Mouse (Mus musculus) liver, embryonic 11.5 days (tissue): ENCODE measurements around the gene Gast. TPM values are rescaled to one million over a fixed set of nuclear protein-coding genes. Genes with fewer than 3 reads are reported as not detected.

Experiments
- ATAC-seq: fragments of 200-750 bp; cut with Nextera tagmentation; replicated peaks from 2 replicates; pipeline ENCODE4 v1.8.0; 2017; ENCODE audit warnings: moderate number of reproducible peaks, mild to moderate bottlenecking, moderate TSS enrichment, moderate library complexity; ENCODE audit not compliant: low FRiP score
- DNase-seq: peaks from one replicate; pipeline ENCODE4 v3.0.0-alpha.2; 2017; ENCODE audit warnings: low spot score
- H3K27ac ChIP-seq: fragments of 300-500 bp; sonication (generic); 2 replicates; pipeline ENCODE4 v1.5.1; 2014; ENCODE audit warnings: mild to moderate bottlenecking, low read depth, low read length, control low read depth
- H3K27me3 ChIP-seq: fragments of 300-500 bp; sonication (generic); replicated peaks from 2 replicates; pipeline ENCODE4 v1.6.1; 2014; ENCODE audit warnings: low read length, mixed read lengths; ENCODE audit not compliant: control insufficient read depth, insufficient read depth
- H3K36me3 ChIP-seq: fragments of 300-500 bp; sonication (generic); 2 replicates; pipeline ENCODE4 v1.6.1; 2014; ENCODE audit warnings: mild to moderate bottlenecking, low read length, moderate library complexity, mixed read lengths; ENCODE audit not compliant: control insufficient read depth, insufficient read depth
- H3K4me1 ChIP-seq: fragments of 300-500 bp; sonication (generic); replicated peaks from 2 replicates; pipeline ENCODE4 v1.6.1; 2014; ENCODE audit warnings: low read length, mixed read lengths; ENCODE audit not compliant: control insufficient read depth, insufficient read depth
- H3K4me2 ChIP-seq: fragments of 300-500 bp; sonication (generic); 2 replicates; pipeline ENCODE4 v1.6.1; 2014; ENCODE audit warnings: mild to moderate bottlenecking, control low read depth, moderate library complexity
- H3K4me3 ChIP-seq: fragments of 300-500 bp; sonication (generic); 2 replicates; pipeline ENCODE4 v1.5.1; 2014; ENCODE audit warnings: low read depth, low read length, control low read depth
- H3K9ac ChIP-seq: fragments of 300-500 bp; sonication (generic); 2 replicates; pipeline ENCODE4 v1.6.1; 2014; ENCODE audit warnings: low read depth, low read length, control low read depth
- H3K9me3 ChIP-seq: fragments of 300-500 bp; sonication (generic); 2 replicates; pipeline ENCODE4 v1.6.1; 2016; ENCODE audit warnings: low read length, inconsistent platforms, mixed read lengths; ENCODE audit not compliant: control insufficient read depth
- WGBS: fragments of 180-500 bp; shearing (Covaris S2); extraction: QIAGEN DNeasy Blood & Tissue Kit; methylation state at CpG from one replicate; pipeline ENCODE4 v1.1.7; 2014; 5-methylcytosine and 5-hydroxymethylcytosine counted together
- polyA plus RNA-seq: library from polyadenylated mRNA; unstranded; fragments of >200 nt; fragmentation: Nextera tagmentation; extraction: Ambion mirVana; gene quantifications from 2 replicates; pipeline ENCODE4 v1.2.1, GENCODE M21; 2014

The Gast gene
- not detected in 2 replicates for polyA plus RNA-seq

GRCm38 (mm10) chr11:100333944-100334457 lies at the start of gene Gast:
Gast (plus strand) TSS chr11:100334407.
- 73% methylated on average over 6 of the region's 6 CpGs for WGBS
- DNase-seq = no peak
- no peak within 1 kb of the TSS for H3K4me3 ChIP-seq
- no peak within 1 kb of the TSS for H3K4me2 ChIP-seq
- no peaks in the 10 kb centered on the region for H3K36me3 ChIP-seq
- H3K27me3 ChIP-seq = peaks cover 5% of the 10 kb centered on the region
- H3K9ac ChIP-seq = no peak within 1 kb of the TSS
- H3K9me3 ChIP-seq = no peaks in the 10 kb centered on the region
- no peak for ATAC-seq
- no peaks in the 10 kb centered on the region for H3K4me1 ChIP-seq
- H3K27ac ChIP-seq = no peak within 1 kb of the TSS

GRCm38 (mm10) chr11:100284988-100285387 lies 49.2 kb upstream of the Gast start:
- no peaks in the 10 kb centered on the region for H3K9me3 ChIP-seq
- ATAC-seq (no peak), DNase-seq (no peak)
- H3K4me1 ChIP-seq = peaks cover 4% of the 10 kb centered on the region; the same call in 1 of the 2 replicates
- H3K36me3 ChIP-seq = no peaks in the 10 kb centered on the region
- no peak overlapping the region for H3K9ac ChIP-seq
- no peak overlapping the region for H3K27ac ChIP-seq
- no peak overlapping the region for H3K4me2 ChIP-seq
- H3K27me3 ChIP-seq = no peaks in the 10 kb centered on the region
- no peak overlapping the region for H3K4me3 ChIP-seq
- 79% methylated on average over 4 of the region's 4 CpGs for WGBS

GRCm38 (mm10) chr11:100287024-100287423 lies 47.2 kb upstream of the Gast start:
- WGBS = 50% methylated on average over 10 of the region's 10 CpGs
- ATAC-seq = no peak
- H3K9me3 ChIP-seq = no peaks in the 10 kb centered on the region

GRCm38 (mm10) chr11:100288942-100289341 lies 45.3 kb upstream of the Gast start:
- no peaks in the 10 kb centered on the region for H3K27me3 ChIP-seq
- H3K9ac ChIP-seq = no peak overlapping the region
- DNase-seq (no peak), ATAC-seq (no peak)
- H3K36me3 ChIP-seq = no peaks in the 10 kb centered on the region
- H3K27ac ChIP-seq = no peak overlapping the region
- peaks cover 16% of the 10 kb centered on the region for H3K4me1 ChIP-seq
- WGBS = 86% methylated on average over 6 of the region's 6 CpGs
- no peak overlapping the region for H3K4me2 ChIP-seq
- H3K4me3 ChIP-seq = no peak overlapping the region
- no peaks in the 10 kb centered on the region for H3K9me3 ChIP-seq

More at GRCm38 (mm10) chr11:100287024-100287423, 47.2 kb upstream of the Gast start:
- Histone ChIP-seq H3K4me2 (no peak overlapping the region), H3K36me3 (no peaks in the 10 kb centered on the region), H3K27ac (no peak overlapping the region), H3K27me3 (no peaks in the 10 kb centered on the region), H3K9ac (no peak overlapping the region), H3K4me3 (no peak overlapping the region), H3K4me1 (peaks cover 16% of the 10 kb centered on the region)
- no peak for DNase-seq

GRCm38 (mm10) chr11:100290235-100290634 lies 44.0 kb upstream of the Gast start:
- ATAC-seq = no peak
- 57% methylated on average over 5 of the region's 5 CpGs for WGBS
- DNase-seq = no peak
- H3K4me3 ChIP-seq = no peak overlapping the region
- no peak overlapping the region for H3K4me2 ChIP-seq
- H3K9me3 ChIP-seq = no peaks in the 10 kb centered on the region
- no peaks in the 10 kb centered on the region for H3K36me3 ChIP-seq
- H3K4me1 ChIP-seq = peaks cover 16% of the 10 kb centered on the region
- no peak overlapping the region for H3K27ac ChIP-seq
- no peaks in the 10 kb centered on the region for H3K27me3 ChIP-seq
- H3K9ac ChIP-seq = no peak overlapping the region

- Histone ChIP-seq H3K4me2 (no peak overlapping the region), H3K9ac (no peak overlapping the region), H3K9me3 (no peaks in the 10 kb centered on the region), H3K27ac (no peak overlapping the region), H3K4me1 (peaks cover 16% of the 10 kb centered on the region), H3K4me3 (no peak overlapping the region), H3K36me3 (no peaks in the 10 kb centered on the region), H3K27me3 (no peaks in the 10 kb centered on the region)
- DNase-seq (no peak), ATAC-seq (no peak)
- WGBS = 53% methylated on average over 6 of the region's 6 CpGs
Observed at GRCm38 (mm10) chr11:100292884-100293283, 41.3 kb upstream of the Gast start.

- H3K4me3 ChIP-seq = no peak overlapping the region
- no peaks in the 10 kb centered on the region for H3K9me3 ChIP-seq
- no peaks in the 10 kb centered on the region for H3K36me3 ChIP-seq
- ATAC-seq = 0 out of 2 replicates have a peak, but pooled peaks have one; percentile 46
- no peak overlapping the region for H3K9ac ChIP-seq
- H3K27ac ChIP-seq = no peak overlapping the region
- H3K27me3 ChIP-seq = no peaks in the 10 kb centered on the region
- peak; percentile 84 for DNase-seq
- WGBS = 5% methylated on average over 10 of the region's 10 CpGs
- peaks cover 10% of the 10 kb centered on the region for H3K4me1 ChIP-seq
- no peak overlapping the region for H3K4me2 ChIP-seq
Observed at GRCm38 (mm10) chr11:100295308-100295707, 38.9 kb upstream of the Gast start.

GRCm38 (mm10) chr11:100297801-100298200 lies 36.4 kb upstream of the Gast start:
- WGBS = 29% methylated on average over 5 of the region's 5 CpGs
- no peak overlapping the region for H3K4me3 ChIP-seq
- no peak for DNase-seq

GRCm38 (mm10) chr11:100298274-100299036 lies 35.8 kb upstream of the Gast start:
- 15% methylated on average over 18 of the region's 18 CpGs for WGBS
- Histone ChIP-seq H3K4me1 (no peaks in the 10 kb centered on the region), H3K4me2 (peak overlapping the region; percentile 57), H3K9me3 (no peaks in the 10 kb centered on the region), H3K4me3 (no peak overlapping the region), H3K27ac (no peak overlapping the region), H3K9ac (no peak overlapping the region), H3K27me3 (no peaks in the 10 kb centered on the region), H3K36me3 (no peaks in the 10 kb centered on the region)
- peak; percentile 87 for DNase-seq
- peak; percentile 63 for ATAC-seq

More at GRCm38 (mm10) chr11:100297801-100298200, 36.4 kb upstream of the Gast start:
- H3K27ac ChIP-seq = no peak overlapping the region
- no peak; the same call in 1 of the 2 replicates for ATAC-seq
- H3K9me3 ChIP-seq = no peaks in the 10 kb centered on the region
- no peak overlapping the region for H3K9ac ChIP-seq
- H3K4me2 ChIP-seq = peak overlapping the region; percentile 57
- no peaks in the 10 kb centered on the region for H3K27me3 ChIP-seq
- H3K36me3 ChIP-seq = no peaks in the 10 kb centered on the region
- H3K4me1 ChIP-seq = no peaks in the 10 kb centered on the region
